ENCODE assay signal across 20 mouse cellular contexts in the genomic region with DNA sequence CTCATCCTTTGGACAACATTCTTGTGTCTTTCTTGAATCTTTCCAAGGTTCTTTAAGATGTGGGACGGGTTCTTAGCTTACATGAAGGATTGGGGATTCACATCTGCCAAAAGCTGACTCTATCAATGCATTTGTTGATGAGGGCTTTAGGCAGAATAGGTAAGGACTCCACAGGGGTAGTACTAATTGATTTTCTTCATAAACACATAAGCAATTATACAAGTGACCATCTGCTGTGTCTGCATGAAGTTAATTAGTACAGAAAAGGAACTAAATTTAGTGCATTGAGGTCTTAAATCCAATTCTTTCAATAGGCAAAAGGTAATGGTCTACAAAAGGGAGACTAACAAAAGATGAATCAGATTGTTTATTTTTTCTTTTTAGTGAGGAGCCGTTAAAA.
"Had no signal": no experiment of that assay in that cellular context is flagged by ENCODE, and none has a peak within 500 bp of the region (broad histone marks: within the 10 kb centered on the region; RNA-seq: fewer than 3 reads in every experiment).

No protein-coding gene starts in this region.

- ATAC-seq: liver, embryonic 12.5 days; midbrain, embryonic 13.5 days had no signal

- H3K4me3 ChIP-seq: layer of hippocampus, adult 2 months; limb, embryonic 10.5 days; limb, embryonic 13.5 days; liver, embryonic 12.5 days; liver, embryonic 15.5 days; lung, embryonic 15.5 days; megakaryocyte, embryonic 14.5 days; midbrain, embryonic 10.5 days; midbrain, embryonic 13.5 days; neural tube, embryonic 12.5 days; neural tube, embryonic 15.5 days had no signal

- H3K9me3 ChIP-seq: limb, embryonic 10.5 days; limb, embryonic 13.5 days; liver, embryonic 15.5 days; lung, embryonic 15.5 days; midbrain, embryonic 10.5 days; midbrain, embryonic 13.5 days; neural tube, embryonic 12.5 days; neural tube, embryonic 15.5 days had no signal

- H3K27me3 ChIP-seq: limb, embryonic 13.5 days; liver, embryonic 12.5 days; liver, embryonic 15.5 days; lung, embryonic 15.5 days; megakaryocyte, embryonic 14.5 days; midbrain, embryonic 13.5 days; neural tube, embryonic 12.5 days; neural tube, embryonic 15.5 days had no signal

- H3K9ac ChIP-seq: limb, embryonic 13.5 days; liver, embryonic 12.5 days; liver, embryonic 15.5 days; lung, embryonic 15.5 days; midbrain, embryonic 13.5 days; neural tube, embryonic 12.5 days; neural tube, embryonic 15.5 days had no signal

- H3K27ac ChIP-seq: kidney, postnatal 0 days; layer of hippocampus, adult 2 months; limb, embryonic 10.5 days; limb, embryonic 13.5 days; liver, embryonic 12.5 days; liver, embryonic 15.5 days; lung, embryonic 15.5 days; midbrain, embryonic 10.5 days; midbrain, embryonic 13.5 days; neural tube, embryonic 12.5 days; neural tube, embryonic 15.5 days had no signal

- DNase-seq: kidney, postnatal 25 days; layer of hippocampus, adult 9-11 months; liver; lung, adult 18-20 months; lung, postnatal 10 days; lung, postnatal 36 days; thymus, adult 18-20 months; thymus, postnatal 36 days had no signal

- H3K36me3 ChIP-seq: limb, embryonic 10.5 days; limb, embryonic 13.5 days; liver, embryonic 12.5 days; liver, embryonic 15.5 days; lung, embryonic 15.5 days; midbrain, embryonic 10.5 days; midbrain, embryonic 13.5 days; neural tube, embryonic 12.5 days; neural tube, embryonic 15.5 days had no signal

- H3K4me1 ChIP-seq: limb, embryonic 10.5 days; limb, embryonic 13.5 days; liver, embryonic 12.5 days; liver, embryonic 15.5 days; lung, embryonic 15.5 days; megakaryocyte, embryonic 14.5 days; midbrain, embryonic 10.5 days; midbrain, embryonic 13.5 days; neural tube, embryonic 12.5 days; neural tube, embryonic 15.5 days had no signal

- H3K4me2 ChIP-seq: limb, embryonic 13.5 days; liver, embryonic 12.5 days; liver, embryonic 15.5 days; lung, embryonic 15.5 days; midbrain, embryonic 13.5 days; neural tube, embryonic 12.5 days; neural tube, embryonic 15.5 days had no signal
